Mouse (Mus musculus): Measurements from ENCODE around the gene Trappc2l. TPM values are rescaled to one million over a fixed set of nuclear protein-coding genes. Genes with fewer than 3 reads are reported as not detected.

Trappc2l gene
- polyA plus RNA-seq, 1 experiment from 2014 or later: 48.0 TPM

DNA sequence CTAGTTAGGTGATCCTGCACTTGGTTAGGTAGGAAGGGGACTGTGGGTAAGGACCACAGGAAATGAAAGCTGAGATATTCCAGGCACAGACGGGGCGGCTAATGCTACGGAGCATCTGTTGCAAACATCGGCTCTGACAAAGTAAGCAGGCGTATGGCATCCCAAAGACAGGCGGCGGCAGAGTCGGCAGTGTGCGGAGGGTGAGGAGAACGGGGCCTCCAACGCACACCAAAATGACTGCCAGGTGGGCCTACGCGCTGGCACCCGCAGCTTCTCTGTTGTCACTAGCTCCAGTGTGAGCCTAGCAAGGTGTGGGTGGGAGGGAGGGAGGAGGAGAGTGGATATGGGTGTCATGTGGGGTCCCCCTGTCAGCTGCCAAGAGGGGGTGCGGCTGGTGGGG is 30.0 kb downstream of the Trappc2l start:
- no peaks in the 10 kb centered on the region for H3K27me3 ChIP-seq (ENCODE audit: control insufficient read depth, insufficient read depth, low read depth, low read length)
- H3K9ac ChIP-seq (ENCODE audit: low read length): no peak overlapping the region
- no peak for ATAC-seq (ENCODE audit: low read depth)
- WGBS: 64% methylated on average over 15 of the region's 15 CpGs
- 0 out of 2 replicates have a peak, but pooled peaks cover 2% of the 10 kb centered on the region for H3K36me3 ChIP-seq (ENCODE audit: control insufficient read depth, insufficient read depth, low read length)
- H3K9me3 ChIP-seq (ENCODE audit: control insufficient read depth, low read length): no peaks in the 10 kb centered on the region
- H3K4me2 ChIP-seq (ENCODE audit: low read depth, low read length): no peak overlapping the region
- peaks cover 30% of the 10 kb centered on the region for H3K4me1 ChIP-seq (replicated peaks; ENCODE audit: control insufficient read depth, insufficient read depth, low read length)
- no peak overlapping the region for H3K27ac ChIP-seq (ENCODE audit: low read length)
- no peak overlapping the region for H3K4me3 ChIP-seq (ENCODE audit: low read length)

DNA sequence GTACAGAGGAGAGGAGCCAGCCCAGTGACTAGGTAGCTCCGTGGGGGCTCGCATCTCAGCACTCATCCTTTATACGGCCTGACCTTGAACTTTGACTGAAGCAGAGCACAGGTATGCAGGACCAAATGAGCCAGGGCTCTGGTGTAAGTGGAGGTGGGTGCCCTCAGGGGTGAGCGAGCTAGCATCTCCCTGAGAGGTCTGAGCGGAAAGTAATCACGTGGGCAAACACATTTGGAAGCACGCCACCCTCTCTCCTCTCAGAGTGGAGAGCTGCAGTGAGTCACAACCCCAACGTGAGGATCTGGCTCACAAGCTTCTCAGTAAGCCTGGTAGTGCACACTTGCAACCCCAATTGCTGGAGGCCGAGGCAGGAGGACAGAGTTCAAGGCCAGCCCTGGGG is 30.6 kb downstream of the Trappc2l start:
- Histone ChIP-seq H3K4me2 (ENCODE audit: low read depth, low read length) (no peak overlapping the region), H3K9ac (ENCODE audit: low read length) (no peak overlapping the region), H3K27me3 (ENCODE audit: control insufficient read depth, insufficient read depth, low read depth, low read length) (no peaks in the 10 kb centered on the region), H3K36me3 (ENCODE audit: control insufficient read depth, insufficient read depth, low read length) (0 out of 2 replicates have a peak, but pooled peaks cover 2% of the 10 kb centered on the region), H3K27ac (ENCODE audit: low read length) (no peak overlapping the region), H3K9me3 (ENCODE audit: control insufficient read depth, low read length) (no peaks in the 10 kb centered on the region), H3K4me1 (replicated peaks; ENCODE audit: control insufficient read depth, insufficient read depth, low read length) (peaks cover 28% of the 10 kb centered on the region), H3K4me3 (ENCODE audit: low read length) (no peak overlapping the region)
- ATAC-seq (ENCODE audit: low read depth): no peak
- WGBS: 42% methylated on average over 9 of the region's 9 CpGs

- Histone ChIP-seq H3K9me3 (ENCODE audit: control insufficient read depth, low read length) (no peaks in the 10 kb centered on the region), H3K4me2 (ENCODE audit: low read depth, low read length) (no peak overlapping the region), H3K9ac (ENCODE audit: low read length) (no peak overlapping the region), H3K27me3 (ENCODE audit: control insufficient read depth, insufficient read depth, low read depth, low read length) (no peaks in the 10 kb centered on the region), H3K4me3 (ENCODE audit: low read length) (no peak overlapping the region), H3K36me3 (ENCODE audit: control insufficient read depth, insufficient read depth, low read length) (0 out of 2 replicates have a peak, but pooled peaks cover 4% of the 10 kb centered on the region), H3K4me1 (replicated peaks; ENCODE audit: control insufficient read depth, insufficient read depth, low read length) (peaks cover 19% of the 10 kb centered on the region), H3K27ac (ENCODE audit: low read length) (no peak overlapping the region)
- ATAC-seq (ENCODE audit: low read depth): no peak
- 62% methylated on average over 6 of the region's 6 CpGs for WGBS
Observed at GRCm38 (mm10) chr8:122644175-122644954, 32.9 kb downstream of the Trappc2l start.

DNA sequence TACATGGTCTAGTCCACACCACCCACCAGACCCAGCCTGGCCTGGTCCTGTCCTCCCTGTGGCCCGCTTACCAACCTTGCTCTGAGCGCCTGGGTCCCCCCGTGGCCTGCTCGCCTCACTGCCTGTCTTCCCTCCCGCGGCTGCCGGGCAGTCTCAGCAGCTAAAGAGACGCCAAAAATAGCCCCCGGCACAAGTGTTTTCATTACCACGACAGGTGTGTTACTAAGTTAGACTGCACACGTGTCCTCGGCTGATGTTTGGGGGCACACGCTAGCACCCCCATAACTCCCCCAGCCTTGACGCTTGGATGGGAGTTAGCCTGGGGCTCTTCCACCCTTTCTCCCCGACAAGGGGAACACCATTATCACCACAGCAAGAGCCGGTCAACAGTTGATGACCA is 34.9 kb downstream of the Trappc2l start:
- H3K4me2 ChIP-seq (ENCODE audit: low read depth, low read length): no peak overlapping the region
- peaks cover 5% of the 10 kb centered on the region; the same call in 1 of the 2 replicates for H3K4me1 ChIP-seq (replicated peaks; ENCODE audit: control insufficient read depth, insufficient read depth, low read length)
- no peak for ATAC-seq (ENCODE audit: low read depth)
- 0 out of 2 replicates have a peak, but pooled peaks cover 4% of the 10 kb centered on the region for H3K36me3 ChIP-seq (ENCODE audit: control insufficient read depth, insufficient read depth, low read length)
- no peak overlapping the region for H3K4me3 ChIP-seq (ENCODE audit: low read length)
- H3K9ac ChIP-seq (ENCODE audit: low read length): no peak overlapping the region
- WGBS: 82% methylated on average over 16 of the region's 16 CpGs
- H3K27me3 ChIP-seq (ENCODE audit: control insufficient read depth, insufficient read depth, low read depth, low read length): no peaks in the 10 kb centered on the region
- no peak overlapping the region for H3K27ac ChIP-seq (ENCODE audit: low read length)
- H3K9me3 ChIP-seq (ENCODE audit: control insufficient read depth, low read length): no peaks in the 10 kb centered on the region

DNA sequence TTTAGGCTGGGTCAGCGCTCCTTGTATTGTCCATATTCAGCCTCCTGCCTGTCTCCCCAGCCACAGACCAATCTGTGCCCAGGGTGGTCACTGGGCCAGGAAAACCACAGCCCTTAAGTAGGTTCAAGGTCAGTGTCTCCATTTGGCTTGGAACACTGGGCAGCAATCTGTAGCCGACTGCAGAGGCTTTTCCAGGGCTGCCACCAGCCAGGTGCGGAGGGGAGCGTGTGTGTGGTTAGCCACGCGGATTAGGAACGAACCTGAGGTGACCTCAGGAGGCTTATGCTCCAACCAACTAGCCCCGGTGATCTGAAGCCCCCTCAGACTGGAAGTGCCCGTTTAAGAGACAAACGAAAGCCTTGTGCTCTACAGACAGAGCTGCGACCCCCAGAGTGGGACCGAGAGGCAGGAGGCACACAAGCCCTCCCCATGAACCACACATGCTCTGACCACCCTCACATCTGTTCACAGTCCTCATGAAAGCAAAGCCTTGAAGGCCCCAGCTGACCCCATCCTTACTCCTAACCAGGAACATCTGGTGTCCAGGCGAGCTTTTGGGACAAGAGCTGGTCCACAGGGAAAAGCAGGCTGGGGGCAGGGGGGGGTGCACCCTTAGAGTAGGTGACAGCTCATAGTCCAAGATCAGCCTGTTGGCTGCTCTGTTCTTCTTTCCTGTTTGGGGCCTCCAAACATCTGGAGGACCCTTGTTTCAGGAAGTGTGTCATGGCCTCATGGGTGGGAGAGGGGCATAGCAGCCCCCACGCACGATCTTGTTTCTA is 36.9 kb downstream of the Trappc2l start:
- no peaks in the 10 kb centered on the region; the same call in 1 of the 2 replicates for H3K4me1 ChIP-seq (replicated peaks; ENCODE audit: control insufficient read depth, insufficient read depth, low read length)
- no peaks in the 10 kb centered on the region for H3K27me3 ChIP-seq (ENCODE audit: control insufficient read depth, insufficient read depth, low read depth, low read length)
- H3K9ac ChIP-seq (ENCODE audit: low read length): no peak overlapping the region
- ATAC-seq (ENCODE audit: low read depth): no peak
- H3K9me3 ChIP-seq (ENCODE audit: control insufficient read depth, low read length): no peaks in the 10 kb centered on the region
- H3K36me3 ChIP-seq (ENCODE audit: control insufficient read depth, insufficient read depth, low read length): 0 out of 2 replicates have a peak, but pooled peaks cover 2% of the 10 kb centered on the region
- no peak overlapping the region for H3K4me2 ChIP-seq (ENCODE audit: low read depth, low read length)
- no peak overlapping the region for H3K27ac ChIP-seq (ENCODE audit: low read length)
- WGBS: 63% methylated on average over 15 of the region's 15 CpGs
- H3K4me3 ChIP-seq (ENCODE audit: low read length): no peak overlapping the region

DNA sequence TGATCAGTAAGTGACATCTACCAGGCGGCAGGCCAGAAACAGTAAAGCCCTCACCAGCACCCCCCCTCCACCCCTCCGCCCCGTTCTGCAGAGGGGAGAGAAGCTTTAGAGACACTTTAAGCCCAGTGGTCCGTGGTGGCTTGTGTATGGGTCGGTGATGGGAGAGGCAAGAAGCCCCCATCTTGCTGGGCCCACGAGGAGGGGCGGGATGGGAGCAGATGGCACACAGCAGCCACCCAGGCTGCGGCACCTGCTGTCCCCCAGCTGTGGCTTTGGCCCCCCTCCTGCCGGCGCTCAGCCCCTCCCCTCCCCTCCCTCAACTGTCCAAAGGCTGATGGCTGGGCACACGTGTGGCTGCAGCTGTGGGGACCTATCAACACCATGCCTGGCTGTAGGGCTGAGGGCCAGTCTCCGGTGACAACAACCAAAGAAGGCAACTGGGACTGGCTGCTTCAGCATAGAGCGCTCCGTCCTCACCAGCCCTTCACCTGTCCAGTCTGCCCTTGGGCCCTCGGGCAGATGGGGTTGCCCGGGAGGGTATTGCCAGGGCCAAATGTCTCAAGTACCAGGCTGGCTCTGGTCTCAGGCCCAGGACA is 40.0 kb downstream of the Trappc2l start:
- H3K9ac ChIP-seq (ENCODE audit: low read length): no peak overlapping the region
- H3K27me3 ChIP-seq (ENCODE audit: control insufficient read depth, insufficient read depth, low read depth, low read length): no peaks in the 10 kb centered on the region
- no peak overlapping the region for H3K4me2 ChIP-seq (ENCODE audit: low read depth, low read length)
- ATAC-seq (ENCODE audit: low read depth): no peak
- no peaks in the 10 kb centered on the region for H3K9me3 ChIP-seq (ENCODE audit: control insufficient read depth, low read length)
- peaks cover 10% of the 10 kb centered on the region for H3K4me1 ChIP-seq (replicated peaks; ENCODE audit: control insufficient read depth, insufficient read depth, low read length)
- WGBS: 67% methylated on average over 16 of the region's 16 CpGs
- H3K36me3 ChIP-seq (ENCODE audit: control insufficient read depth, insufficient read depth, low read length): 0 out of 2 replicates have a peak, but pooled peaks cover 2% of the 10 kb centered on the region
- no peak overlapping the region for H3K4me3 ChIP-seq (ENCODE audit: low read length)
- H3K27ac ChIP-seq (ENCODE audit: low read length): no peak overlapping the region

DNA sequence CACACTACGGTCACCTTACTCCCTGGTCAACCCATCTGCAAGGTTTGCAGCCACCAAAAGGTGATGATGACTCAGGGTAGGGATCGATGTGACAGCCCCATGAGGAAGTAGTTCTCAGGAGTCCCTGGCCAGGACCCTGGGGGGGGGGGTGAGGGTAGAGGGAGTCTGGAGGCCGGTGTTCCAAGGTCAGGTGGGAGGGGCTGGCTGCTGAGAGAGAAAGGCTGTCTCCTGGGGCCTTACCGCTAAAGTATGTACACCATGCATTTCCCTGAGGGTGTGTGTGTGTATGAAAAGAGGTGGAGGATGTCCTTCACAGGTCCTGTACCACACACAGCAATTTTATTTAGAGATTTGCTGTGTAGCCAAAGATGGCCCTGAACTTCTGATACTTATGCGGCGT is 41.2 kb downstream of the Trappc2l start:
- Histone ChIP-seq H3K9ac (ENCODE audit: low read length) (no peak overlapping the region), H3K9me3 (ENCODE audit: control insufficient read depth, low read length) (no peaks in the 10 kb centered on the region), H3K4me2 (ENCODE audit: low read depth, low read length) (no peak overlapping the region), H3K4me1 (replicated peaks; ENCODE audit: control insufficient read depth, insufficient read depth, low read length) (peaks cover 11% of the 10 kb centered on the region), H3K27ac (ENCODE audit: low read length) (no peak overlapping the region), H3K27me3 (ENCODE audit: control insufficient read depth, insufficient read depth, low read depth, low read length) (no peaks in the 10 kb centered on the region), H3K4me3 (ENCODE audit: low read length) (no peak overlapping the region), H3K36me3 (ENCODE audit: control insufficient read depth, insufficient read depth, low read length) (0 out of 2 replicates have a peak, but pooled peaks cover 1% of the 10 kb centered on the region)
- WGBS: 58% methylated on average over 6 of the region's 6 CpGs
- no peak for ATAC-seq (ENCODE audit: low read depth)

DNA sequence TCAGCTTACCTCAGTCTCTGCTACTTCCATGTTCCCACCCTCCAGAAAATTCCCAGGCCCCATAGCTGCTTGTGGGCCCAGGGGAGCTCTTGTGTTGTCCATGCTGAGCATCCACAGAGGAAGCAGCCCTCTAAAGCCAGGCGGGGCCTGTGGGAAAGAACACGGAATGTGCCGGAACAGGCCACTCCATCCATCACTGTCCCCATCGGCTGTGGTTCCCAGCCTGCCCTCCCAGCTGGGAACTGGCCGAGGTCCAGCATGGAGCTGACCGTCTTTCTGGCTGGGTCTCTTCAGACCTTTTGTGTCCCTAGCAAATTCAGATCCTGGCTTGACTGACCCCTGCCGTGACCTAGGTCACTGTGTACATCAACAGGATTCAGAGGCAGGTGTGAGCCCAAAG is 43.3 kb downstream of the Trappc2l start:
- Histone ChIP-seq H3K27ac (ENCODE audit: low read length) (no peak overlapping the region), H3K9ac (ENCODE audit: low read length) (no peak overlapping the region), H3K27me3 (ENCODE audit: control insufficient read depth, insufficient read depth, low read depth, low read length) (no peaks in the 10 kb centered on the region), H3K9me3 (ENCODE audit: control insufficient read depth, low read length) (no peaks in the 10 kb centered on the region), H3K4me3 (ENCODE audit: low read length) (no peak overlapping the region), H3K4me2 (ENCODE audit: low read depth, low read length) (no peak overlapping the region), H3K36me3 (ENCODE audit: control insufficient read depth, insufficient read depth, low read length) (no peaks in the 10 kb centered on the region), H3K4me1 (replicated peaks; ENCODE audit: control insufficient read depth, insufficient read depth, low read length) (peaks cover 11% of the 10 kb centered on the region)
- peak; percentile 83 for ATAC-seq (ENCODE audit: low read depth)
- 9% methylated on average over 7 of the region's 7 CpGs for WGBS
